Mouse (Mus musculus) G1E-ER4 (cell line): ENCODE results near the gene Sgta. TPM values are rescaled to one million over a fixed set of nuclear protein-coding genes. Genes with fewer than 3 reads are reported as not detected.

Source experiments
- GATA1 ChIP-seq: IDR thresholded peaks from one replicate; pipeline ENCODE4 v1.8.0; 2012; ENCODE audit warnings: low read length, inconsistent platforms
- polyA plus RNA-seq: library from polyadenylated mRNA; stranded (reverse); fragments of >175 nt; gene quantifications from 2 replicates; pipeline ENCODE4 v1.2.3, GENCODE M21; 2012

Sgta gene
- polyA plus RNA-seq, 1 experiment: 216 TPM

DNA sequence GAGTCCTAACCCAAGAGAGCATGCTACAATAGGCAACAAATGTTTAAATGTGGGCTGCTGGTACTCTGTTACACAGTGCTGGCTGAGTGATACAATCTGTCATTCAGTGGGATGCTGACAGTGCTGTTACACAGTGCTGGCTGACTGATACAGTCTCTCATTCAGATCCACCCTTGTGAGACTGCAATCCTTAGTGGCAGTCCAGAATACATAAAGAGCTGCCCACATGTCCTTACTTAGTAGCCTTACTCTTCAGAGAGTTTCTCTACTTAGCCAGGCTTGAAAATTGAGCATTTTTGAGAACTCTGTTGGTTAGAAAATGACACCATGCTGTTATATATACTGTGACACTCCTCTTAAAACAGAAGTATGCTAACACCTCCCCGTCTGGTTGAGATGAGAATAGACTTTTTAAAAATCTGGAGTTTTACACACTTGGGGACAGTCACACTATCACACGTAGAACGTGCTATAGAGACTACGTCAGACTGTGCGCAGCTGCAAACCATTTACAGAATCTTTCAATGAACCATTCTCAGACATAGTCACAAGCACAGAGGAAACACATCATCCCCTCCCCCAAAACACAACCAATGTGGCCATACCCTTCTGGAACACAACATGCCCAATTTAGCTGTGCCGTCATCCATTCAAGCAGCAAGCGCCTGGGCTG, 53.8 kb downstream of the Sgta start:
- TF ChIP-seq GATA1: no peak

DNA sequence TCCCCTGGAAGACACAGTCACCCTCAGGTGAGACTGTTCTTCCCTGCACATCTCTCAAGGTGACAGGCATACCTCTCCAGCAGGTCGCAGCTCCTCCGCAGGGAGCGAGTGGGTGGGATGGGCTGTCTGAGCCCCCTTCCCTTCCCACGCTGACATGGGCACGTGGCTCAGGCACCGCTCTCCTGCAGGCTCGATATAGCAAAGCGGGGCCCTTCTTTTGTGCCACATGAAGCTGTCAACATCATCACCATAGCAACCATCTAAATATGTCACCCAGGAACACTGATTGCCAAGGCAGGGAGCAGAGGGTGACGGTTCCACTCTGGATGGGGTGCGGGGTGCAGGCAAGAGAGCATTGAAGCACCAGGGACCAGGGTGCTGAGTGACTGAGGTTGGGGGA, 58.8 kb downstream of the Sgta start:
- TF ChIP-seq GATA1: no peak

GRCm38 (mm10) chr10:81000197-81001062, 59.6 kb downstream of the Sgta start:
- no peak for TF ChIP-seq GATA1

- TF ChIP-seq GATA1: no peak
These were observed 60.4 kb downstream of the Sgta start for GRCm38 (mm10) chr10:80999362-81000196.

- TF ChIP-seq GATA1: no peak
These were observed 61.2 kb downstream of the Sgta start for GRCm38 (mm10) chr10:80998778-80999177.

DNA sequence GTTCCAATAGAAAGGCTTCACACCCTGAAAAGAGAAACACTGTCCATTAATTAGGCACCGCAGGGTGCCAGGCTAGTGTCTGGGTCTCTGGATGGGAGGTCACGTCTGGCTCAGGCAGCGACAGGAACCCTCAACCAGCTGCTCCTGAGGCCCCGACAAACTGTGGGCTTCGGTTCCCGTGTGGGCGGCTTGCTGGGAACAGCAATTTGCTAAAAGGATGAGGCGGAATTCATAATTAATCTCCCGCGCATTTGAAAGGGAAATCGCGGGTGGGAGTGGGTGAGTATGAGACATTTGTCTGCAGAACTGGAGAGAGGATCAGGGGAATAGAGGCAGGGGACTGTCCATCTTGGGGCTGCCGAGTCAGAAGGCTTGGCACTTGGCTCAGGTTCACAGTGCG, 62.0 kb downstream of the Sgta start:
- TF ChIP-seq GATA1: no peak

DNA sequence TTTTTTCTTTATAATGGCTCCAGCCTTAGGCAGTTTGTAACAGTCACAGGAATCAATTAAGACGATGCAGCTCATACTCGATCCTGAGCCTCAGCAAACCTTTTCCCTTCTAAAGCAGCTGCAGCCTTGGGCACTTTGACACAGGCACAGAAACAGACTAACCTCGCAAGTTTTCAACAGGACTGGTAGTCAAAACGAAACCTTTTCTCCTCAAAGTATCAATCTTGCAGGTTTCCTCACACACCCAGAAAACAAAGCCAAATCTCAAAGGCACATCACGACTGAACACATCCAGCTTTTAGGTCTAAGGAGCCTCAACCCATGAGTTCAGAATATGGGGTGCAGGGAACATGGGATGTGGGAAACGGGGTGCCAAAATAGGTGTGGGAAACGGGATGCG, 62.6 kb downstream of the Sgta start:
- no peak for TF ChIP-seq GATA1

- TF ChIP-seq GATA1: no peak
These were observed 63.5 kb downstream of the Sgta start for GRCm38 (mm10) chr10:80996501-80996900.

DNA sequence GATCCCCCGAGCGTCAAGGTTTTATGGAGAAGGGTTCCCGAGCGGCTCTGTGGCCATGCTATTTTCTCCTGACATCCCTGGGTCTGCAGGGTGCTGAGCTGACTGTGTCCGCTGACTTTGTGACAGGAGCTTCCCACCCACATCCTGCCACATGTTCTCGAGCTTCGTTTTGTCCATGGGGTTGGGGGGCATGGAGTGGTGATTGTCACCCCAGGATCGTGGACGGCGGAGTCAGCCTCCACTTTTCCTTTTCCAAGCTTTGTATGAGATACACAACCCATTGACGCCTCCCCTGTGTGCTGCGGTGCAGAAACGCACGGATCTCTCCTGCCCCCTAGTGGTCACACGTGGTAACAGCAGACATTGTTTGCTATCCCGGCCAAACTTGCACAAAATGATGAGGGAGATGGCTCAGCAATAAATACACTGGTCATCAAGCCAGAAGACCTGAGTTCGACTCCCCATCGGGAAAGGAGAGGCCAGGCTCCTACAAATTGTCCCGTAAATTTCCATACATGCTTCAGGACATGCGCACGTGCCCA, 64.8 kb downstream of the Sgta start:
- no peak for TF ChIP-seq GATA1

- no peak for TF ChIP-seq GATA1
These were observed 65.4 kb downstream of the Sgta start for GRCm38 (mm10) chr10:80994621-80995020.

Other genes starting within 250 kb of the Sgta start
- 0.11 TPM in 1 of 2 replicates, not detected in the other for gene Jsrp1, start 246.7 kb downstream of the Sgta start, polyA plus RNA-seq
- 1,739 and 1,884 TPM in 2 replicates for gene Oaz1, start 233.5 kb downstream of the Sgta start, polyA plus RNA-seq
- gene Lingo3, start 216.1 kb downstream of the Sgta start, polyA plus RNA-seq: not detected in 2 replicates
- gene Lsm7, start 205.0 kb downstream of the Sgta start, polyA plus RNA-seq: 360 and 413 TPM in 2 replicates
- 125 and 130 TPM in 2 replicates for gene Sppl2b, start 204.9 kb downstream of the Sgta start, polyA plus RNA-seq
- gene Tmprss9, start 188.3 kb downstream of the Sgta start, polyA plus RNA-seq: 0.02 and 0.04 TPM in 2 replicates
- gene Timm13, start 159.2 kb downstream of the Sgta start, polyA plus RNA-seq: 399 and 510 TPM in 2 replicates
- gene Lmnb2, start 141.9 kb downstream of the Sgta start, polyA plus RNA-seq: not detected in 2 replicates
- 0.55 and 1.3 TPM in 2 replicates for gene Gadd45b, start 130.1 kb downstream of the Sgta start, polyA plus RNA-seq
- 0.43 and 0.56 TPM in 2 replicates for gene Gng7, start 45.2 kb downstream of the Sgta start, polyA plus RNA-seq
- gene Diras1, start 34.5 kb downstream of the Sgta start, polyA plus RNA-seq: not detected in 2 replicates
- 11.6 and 12.0 TPM in 2 replicates for gene Slc39a3, start 22.8 kb downstream of the Sgta start, polyA plus RNA-seq
- 100 and 104 TPM in 2 replicates for gene Thop1, start 9.9 kb upstream of the Sgta start, polyA plus RNA-seq
- not detected in 2 replicates for gene Creb3l3, start 38.7 kb upstream of the Sgta start, polyA plus RNA-seq
- 394 and 482 TPM in 2 replicates for gene Map2k2, start 45.7 kb upstream of the Sgta start, polyA plus RNA-seq
- gene Zbtb7a, start 75.0 kb upstream of the Sgta start, polyA plus RNA-seq: 103 and 129 TPM in 2 replicates
- 74.1 and 84.8 TPM in 2 replicates for gene Pias4, start 107.7 kb upstream of the Sgta start, polyA plus RNA-seq
- 1,558 and 2,919 TPM in 2 replicates for gene Eef2, start 116.5 kb upstream of the Sgta start, polyA plus RNA-seq
- gene Dapk3, start 122.8 kb upstream of the Sgta start, polyA plus RNA-seq: 59.3 and 79.0 TPM in 2 replicates
- not detected in 2 replicates for gene 4930442H23Rik, start 123.7 kb upstream of the Sgta start, polyA plus RNA-seq
- not detected in 2 replicates for gene Nmrk2, start 141.9 kb upstream of the Sgta start, polyA plus RNA-seq
- not detected in 2 replicates for gene Atcay, start 170.7 kb upstream of the Sgta start, polyA plus RNA-seq
- 0.66 and 0.84 TPM in 2 replicates for gene Zfr2, start 173.0 kb upstream of the Sgta start, polyA plus RNA-seq
- not detected in 2 replicates for gene Matk, start 192.8 kb upstream of the Sgta start, polyA plus RNA-seq
- gene Mrpl54, start 206.8 kb upstream of the Sgta start, polyA plus RNA-seq: 633 and 674 TPM in 2 replicates
- 111 and 135 TPM in 2 replicates for gene Apba3, start 206.8 kb upstream of the Sgta start, polyA plus RNA-seq
- 1.4 TPM in 2 replicates for gene Tjp3, start 231.4 kb upstream of the Sgta start, polyA plus RNA-seq
- 139 and 210 TPM in 2 replicates for gene Pip5k1c, start 232.8 kb upstream of the Sgta start, polyA plus RNA-seq